Mouse (Mus musculus) left cerebral cortex, postnatal 4 days (tissue): ENCODE measurements around the gene Pak4. TPM values are rescaled to one million over a fixed set of nuclear protein-coding genes. Genes with fewer than 3 reads are reported as not detected.

Experiments used
- DNase-seq: peaks from one replicate; pipeline ENCODE4 v3.0.0-alpha.2; 2022
- intact Hi-C: fragments of 180-260 bp; cut with DNase I; formaldehyde crosslinking; loops from one replicate; pipeline ENCODE4 v1.15.1; 2025
- total RNA-seq, 2 experiments: library from RNA; stranded (reverse); gene quantifications; 2 replicates each; pipeline ENCODE4 v1.2.3; 2021

Pak4 gene
- total RNA-seq, 2 experiments from 2014 or later, result 11.6 to 11.9 TPM

GRCm38 (mm10) chr7:28593206-28594111 is 4.5 kb downstream of the Pak4 start:
- no peak for DNase-seq
- intact Hi-C loops, result no loop called here

- intact Hi-C loops, result no loop called here
- no peak for DNase-seq
Measured at GRCm38 (mm10) chr7:28591862-28592261, 6.1 kb downstream of the Pak4 start.

- DNase-seq, result no peak
- intact Hi-C loops, result no loop called here
Measured at GRCm38 (mm10) chr7:28587644-28588043, 10.3 kb downstream of the Pak4 start.

- intact Hi-C loops, result no loop called here
- peak; percentile 59 for DNase-seq
Measured at GRCm38 (mm10) chr7:28586663-28587411, 11.1 kb downstream of the Pak4 start.

- DNase-seq, result no peak
- intact Hi-C loops, result no loop called here
Measured at GRCm38 (mm10) chr7:28585001-28585400, 13.0 kb downstream of the Pak4 start.

GRCm38 (mm10) chr7:28584468-28584867 is 13.5 kb downstream of the Pak4 start:
- no peak for DNase-seq
- intact Hi-C loops, result no loop called here

- no peak for DNase-seq
- intact Hi-C loops, result no loop called here
Measured at GRCm38 (mm10) chr7:28583570-28584344, 14.2 kb downstream of the Pak4 start.

- DNase-seq, result no peak
- intact Hi-C loops, result no loop called here
Measured at GRCm38 (mm10) chr7:28582841-28583240, 15.1 kb downstream of the Pak4 start.

- no peak for DNase-seq
- intact Hi-C loops, result no loop called here
Measured at GRCm38 (mm10) chr7:28581721-28582120, 16.3 kb downstream of the Pak4 start.

GRCm38 (mm10) chr7:28579826-28580225 is 18.2 kb downstream of the Pak4 start:
- no peak for DNase-seq
- intact Hi-C loops, result no loop called here

GRCm38 (mm10) chr7:28578543-28579053 is 19.4 kb downstream of the Pak4 start:
- no peak for DNase-seq
- intact Hi-C loops, result no loop called here

GRCm38 (mm10) chr7:28577826-28578542 is 20.0 kb downstream of the Pak4 start:
- intact Hi-C loops, result no loop called here
- DNase-seq, result no peak

- DNase-seq, result peak; percentile 86
- intact Hi-C loops, result no loop called here
Measured at GRCm38 (mm10) chr7:28576271-28576914, 21.6 kb downstream of the Pak4 start.

GRCm38 (mm10) chr7:28575597-28575996 is 22.4 kb downstream of the Pak4 start:
- no peak for DNase-seq
- intact Hi-C loops, result no loop called here

GRCm38 (mm10) chr7:28573236-28573635 is 24.7 kb downstream of the Pak4 start:
- intact Hi-C loops, result no loop called here
- DNase-seq, result no peak

- intact Hi-C loops, result no loop called here
- no peak for DNase-seq
Measured at GRCm38 (mm10) chr7:28572689-28573088, 25.3 kb downstream of the Pak4 start.

- no peak for DNase-seq
- intact Hi-C loops, result no loop called here
Measured at GRCm38 (mm10) chr7:28570982-28571682, 26.9 kb downstream of the Pak4 start.

- DNase-seq, result peak; percentile 79
- intact Hi-C loops, result no loop called here
Measured at GRCm38 (mm10) chr7:28570291-28570981, 27.5 kb downstream of the Pak4 start.
